Mouse (Mus musculus) cortical plate, adult 2 months (tissue): ENCODE data around the gene RPS10-NUDT3. TPM values are rescaled to one million over a fixed set of nuclear protein-coding genes. Genes with fewer than 3 reads are reported as not detected.

Source experiments
- H3K27ac ChIP-seq: fragments of 200-500 bp; 2 replicates; pipeline ENCODE4 v1.5.1; 2012; ENCODE audit warnings: low read length, control low read depth, inconsistent platforms; ENCODE audit not compliant: insufficient read depth
- H3K4me1 ChIP-seq: fragments of 200-500 bp; 2 replicates; pipeline ENCODE4 v1.6.1; 2011; ENCODE audit warnings: low read length; ENCODE audit not compliant: control insufficient read depth, insufficient read depth
- H3K4me3 ChIP-seq: fragments of 200-500 bp; 2 replicates; pipeline ENCODE4 v1.5.1; 2011; ENCODE audit warnings: mild to moderate bottlenecking, low read length, control low read depth; ENCODE audit not compliant: insufficient read depth
- CTCF ChIP-seq: fragments of 200-500 bp; IDR thresholded peaks from 2 replicates; pipeline ENCODE4 v1.5.1; 2011; ENCODE audit warnings: mild to moderate bottlenecking, control low read depth, low read length; ENCODE audit not compliant: insufficient read depth; ENCODE audit errors: extremely low read depth
- POLR2A ChIP-seq: fragments of 200-500 bp; IDR thresholded peaks from 2 replicates; pipeline ENCODE4 v1.6.1; 2011; ENCODE audit warnings: mild to moderate bottlenecking, low read length, control low read depth; ENCODE audit not compliant: insufficient read depth; ENCODE audit errors: extremely low read depth
- polyA plus RNA-seq: library from polyadenylated mRNA; depleted of rRNA; stranded (reverse); fragments of >200 nt; gene quantifications from 2 replicates; pipeline ENCODE4 v1.2.3, GENCODE M21; 2012; rRNA removed

RPS10-NUDT3 gene
- 0.15 and 0.47 TPM in 2 replicates for polyA plus RNA-seq

- peak within 1 kb of the TSS; percentile 41; the same call in 1 of the 2 replicates for H3K27ac ChIP-seq
- H3K4me1 ChIP-seq: peaks cover 2% of the 10 kb centered on the region; the same call in 1 of the 2 replicates
- H3K4me3 ChIP-seq: peak within 1 kb of the TSS; percentile 71
- TF ChIP-seq CTCF (no peak), POLR2A (peak; percentile 68; the same call in 1 of the 2 replicates)
These were observed at the start of gene RPS10-NUDT3 for GRCm38 (mm10) chr17:27634871-27635574. Gene RPS10-NUDT3 (minus strand): TSS chr17:27635222.

- TF ChIP-seq POLR2A (no peak), CTCF (no peak)
- peak overlapping the region; percentile 88 for H3K27ac ChIP-seq
- peaks cover 29% of the 10 kb centered on the region for H3K4me1 ChIP-seq
- H3K4me3 ChIP-seq: no peak overlapping the region
These were observed 44.1 kb upstream of the RPS10-NUDT3 start for GRCm38 (mm10) chr17:27678924-27679813.

- Histone ChIP-seq H3K27ac (0 out of 2 replicates have a peak overlapping the region, but pooled peaks have one; percentile 41), H3K4me3 (no peak overlapping the region), H3K4me1 (peaks cover 27% of the 10 kb centered on the region)
- TF ChIP-seq CTCF: no peak
- no peak for TF ChIP-seq POLR2A
These were observed 42.7 kb upstream of the RPS10-NUDT3 start for GRCm38 (mm10) chr17:27677756-27678155.

- TF ChIP-seq POLR2A (no peak), CTCF (no peak)
These were observed 41.2 kb upstream of the RPS10-NUDT3 start for GRCm38 (mm10) chr17:27676270-27676669.

GRCm38 (mm10) chr17:27675453-27675852 lies 40.4 kb upstream of the RPS10-NUDT3 start:
- 0 out of 2 replicates have a peak, but pooled peaks have one; percentile 16 for TF ChIP-seq CTCF
- no peak for TF ChIP-seq POLR2A
- H3K4me1 ChIP-seq: peaks cover 27% of the 10 kb centered on the region
- H3K27ac ChIP-seq: 0 out of 2 replicates have a peak overlapping the region, but pooled peaks have one; percentile 4
- H3K4me3 ChIP-seq: no peak overlapping the region

More at GRCm38 (mm10) chr17:27676270-27676669, 41.2 kb upstream of the RPS10-NUDT3 start:
- Histone ChIP-seq H3K4me1 (peaks cover 27% of the 10 kb centered on the region), H3K27ac (no peak overlapping the region), H3K4me3 (no peak overlapping the region)

- TF ChIP-seq CTCF (no peak), POLR2A (no peak)
- Histone ChIP-seq H3K27ac (no peak overlapping the region), H3K4me3 (no peak overlapping the region), H3K4me1 (peaks cover 21% of the 10 kb centered on the region)
These were observed 38.9 kb upstream of the RPS10-NUDT3 start for GRCm38 (mm10) chr17:27673945-27674344.

- Histone ChIP-seq H3K27ac (no peak overlapping the region), H3K4me3 (no peak overlapping the region), H3K4me1 (peaks cover 10% of the 10 kb centered on the region)
- no peak for TF ChIP-seq POLR2A
- TF ChIP-seq CTCF: no peak
These were observed 36.7 kb upstream of the RPS10-NUDT3 start for GRCm38 (mm10) chr17:27671720-27672119.

- no peak overlapping the region for H3K4me3 ChIP-seq
- H3K4me1 ChIP-seq: no peaks in the 10 kb centered on the region
- H3K27ac ChIP-seq: no peak overlapping the region
- no peak for TF ChIP-seq CTCF
- no peak for TF ChIP-seq POLR2A
These were observed 23.7 kb upstream of the RPS10-NUDT3 start for GRCm38 (mm10) chr17:27658767-27659166.

- Histone ChIP-seq H3K27ac (0 out of 2 replicates have a peak overlapping the region, but pooled peaks have one; percentile 1), H3K4me3 (peak overlapping the region; percentile 85), H3K4me1 (no peaks in the 10 kb centered on the region)
- TF ChIP-seq POLR2A (0 out of 2 replicates have a peak, but pooled peaks have one; percentile 11), CTCF (no peak)
These were observed 22.1 kb upstream of the RPS10-NUDT3 start for GRCm38 (mm10) chr17:27657123-27657522.
